Mouse (Mus musculus) intestine, postnatal 0 days (tissue): ENCODE measurements around the gene Kcnh3. TPM values are rescaled to one million over a fixed set of nuclear protein-coding genes. Genes with fewer than 3 reads are reported as not detected.
A peak's percentile ranks its signal among the peaks of the same experiment; 100 is the strongest.

ENCODE experiments used
- ATAC-seq: fragments of 200-750 bp; cut with Nextera tagmentation; 2 replicates; pipeline ENCODE4 v1.8.0; 2017; ENCODE audit warnings: mild to moderate bottlenecking, moderate TSS enrichment, moderate library complexity
- H3K27ac ChIP-seq: fragments of 300-500 bp; sonication (generic); 2 replicates; pipeline ENCODE4 v1.5.1; 2014; ENCODE audit warnings: mild to moderate bottlenecking, low read depth, low read length, moderate library complexity
- H3K27me3 ChIP-seq: fragments of 300-500 bp; sonication (generic); replicated peaks from 2 replicates; pipeline ENCODE4 v1.6.1; 2014; ENCODE audit warnings: low read length, mixed read lengths; ENCODE audit not compliant: control insufficient read depth, insufficient read depth
- H3K36me3 ChIP-seq: fragments of 300-500 bp; sonication (generic); 2 replicates; pipeline ENCODE4 v1.6.1; 2014; ENCODE audit warnings: mild to moderate bottlenecking, moderate library complexity; ENCODE audit not compliant: control insufficient read depth, insufficient read depth
- H3K4me1 ChIP-seq: fragments of 300-500 bp; sonication (generic); replicated peaks from 2 replicates; pipeline ENCODE4 v1.6.1; 2014; ENCODE audit warnings: antibody characterized with exemption, low read length, mixed read lengths; ENCODE audit not compliant: control insufficient read depth, insufficient read depth
- H3K4me2 ChIP-seq: fragments of 300-500 bp; sonication (generic); replicated peaks from 2 replicates; pipeline ENCODE4 v1.6.1; 2014; ENCODE audit warnings: low read depth, mild to moderate bottlenecking, moderate library complexity
- H3K4me3 ChIP-seq: fragments of 300-500 bp; sonication (generic); 2 replicates; pipeline ENCODE4 v1.5.1; 2014; ENCODE audit warnings: low read depth, low read length
- H3K9ac ChIP-seq: fragments of 300-500 bp; sonication (generic); 2 replicates; pipeline ENCODE4 v1.6.1; 2014; ENCODE audit warnings: mild to moderate bottlenecking, low read depth, low read length
- H3K9me3 ChIP-seq: fragments of 300-500 bp; sonication (generic); 2 replicates; pipeline ENCODE4 v1.6.1; 2016; ENCODE audit warnings: mixed run types; ENCODE audit not compliant: control insufficient read depth
- CTCF ChIP-seq: sonication (generic); IDR thresholded peaks from 2 replicates; pipeline ENCODE4 v1.5.1; 2016; ENCODE audit warnings: low read depth, mild to moderate bottlenecking, control low read depth, antibody characterized with exemption, moderate library complexity
- WGBS: fragments of 180-500 bp; shearing (Covaris S2); extraction: QIAGEN DNeasy Blood & Tissue Kit; methylation state at CpG from one replicate; pipeline ENCODE4 v1.1.7; 2014; 5-methylcytosine and 5-hydroxymethylcytosine counted together
- polyA plus RNA-seq: library from polyadenylated mRNA; unstranded; fragments of >200 nt; fragmentation: Nextera tagmentation; extraction: Ambion mirVana; gene quantifications from 2 replicates; pipeline ENCODE4 v1.2.1, GENCODE M21; 2015

Kcnh3 gene
- polyA plus RNA-seq, 1 experiment from 2014 or later: 0.48 TPM

DNA sequence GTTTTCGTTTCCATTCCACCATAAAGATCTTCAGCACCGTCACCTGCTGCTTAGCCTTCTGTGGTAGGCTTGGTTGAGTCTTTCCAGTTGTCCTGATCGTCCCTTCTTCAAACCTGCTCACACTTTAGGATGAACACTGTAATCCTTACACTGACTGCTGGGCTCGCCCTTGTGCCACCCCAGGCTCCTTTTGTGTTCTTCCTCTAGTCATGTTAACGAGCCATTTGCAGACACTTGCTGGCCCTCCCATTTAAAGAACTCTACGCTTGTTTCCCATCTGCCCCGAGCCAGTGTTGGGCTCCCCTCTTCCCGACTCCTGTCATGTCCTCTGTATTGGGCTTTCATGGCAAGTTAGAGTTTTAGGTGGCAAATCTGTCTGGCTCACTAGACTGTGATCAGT, 18.7 kb upstream of the Kcnh3 start:
- Histone ChIP-seq H3K36me3 (peaks cover 41% of the 10 kb centered on the region), H3K27me3 (no peaks in the 10 kb centered on the region), H3K9me3 (no peaks in the 10 kb centered on the region), H3K4me2 (no peak overlapping the region), H3K4me3 (no peak overlapping the region), H3K9ac (no peak overlapping the region), H3K27ac (no peak overlapping the region), H3K4me1 (no peaks in the 10 kb centered on the region)
- no peak for TF ChIP-seq CTCF
- WGBS: 86% methylated on average over 8 of the region's 8 CpGs
- ATAC-seq: no peak

GRCm38 (mm10) chr15:99213183-99213582, 11.5 kb upstream of the Kcnh3 start:
- no peak for TF ChIP-seq CTCF
- H3K36me3 ChIP-seq: peaks cover 39% of the 10 kb centered on the region
- H3K9ac ChIP-seq: no peak overlapping the region
- no peak overlapping the region for H3K4me3 ChIP-seq
- no peak overlapping the region for H3K4me2 ChIP-seq
- H3K4me1 ChIP-seq: no peaks in the 10 kb centered on the region
- no peaks in the 10 kb centered on the region for H3K9me3 ChIP-seq
- H3K27ac ChIP-seq: no peak overlapping the region
- 88% methylated on average over 10 of the region's 10 CpGs for WGBS
- H3K27me3 ChIP-seq: no peaks in the 10 kb centered on the region
- ATAC-seq: no peak

- Histone ChIP-seq H3K27ac (no peak overlapping the region), H3K27me3 (0 out of 2 replicates have a peak, but pooled peaks cover 5% of the 10 kb centered on the region), H3K4me1 (no peaks in the 10 kb centered on the region), H3K9ac (no peak overlapping the region), H3K9me3 (no peaks in the 10 kb centered on the region), H3K36me3 (peaks cover 26% of the 10 kb centered on the region), H3K4me2 (no peak overlapping the region), H3K4me3 (no peak overlapping the region)
- WGBS: 97% methylated on average over 2 of the region's 2 CpGs
- TF ChIP-seq CTCF: peak; percentile 71
- ATAC-seq: no peak
Observed at GRCm38 (mm10) chr15:99214941-99215340, 9.7 kb upstream of the Kcnh3 start.

DNA sequence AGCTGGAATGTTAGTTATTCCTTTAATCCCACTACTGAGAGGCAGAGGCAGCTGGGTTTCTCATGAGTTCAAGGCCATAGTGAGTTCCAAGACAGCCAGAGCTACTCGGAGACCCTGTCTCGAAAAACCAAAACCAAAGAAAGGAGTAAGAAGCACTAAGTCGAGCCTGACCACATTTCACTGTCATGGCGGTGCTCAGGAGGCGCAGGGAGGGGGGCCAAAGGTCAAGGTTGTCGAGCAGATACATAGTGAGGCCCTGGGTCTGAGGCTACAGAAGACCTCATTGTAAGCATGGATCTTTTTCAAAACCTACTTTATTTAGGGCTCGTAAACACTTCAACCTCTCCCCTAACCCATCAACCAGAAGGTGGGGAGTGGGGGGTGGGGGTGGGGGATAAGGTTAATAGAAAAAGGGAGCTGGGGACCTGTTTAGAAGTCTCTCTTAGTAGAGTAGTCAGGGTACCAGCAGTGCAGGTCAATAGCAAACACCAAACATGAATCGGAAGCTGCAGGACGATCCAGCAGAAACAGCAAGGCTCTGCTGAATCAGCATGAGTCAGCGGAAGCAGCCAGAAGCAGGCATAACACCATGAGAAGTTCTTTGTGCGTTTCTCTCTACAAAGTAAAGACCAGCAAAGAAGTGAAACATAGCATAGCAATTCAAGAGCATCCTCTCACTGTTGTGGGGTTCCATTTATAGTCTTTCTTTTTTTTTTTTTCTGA, 8.8 kb upstream of the Kcnh3 start:
- TF ChIP-seq CTCF: no peak
- H3K4me2 ChIP-seq: no peak overlapping the region
- H3K4me1 ChIP-seq: no peaks in the 10 kb centered on the region
- no peak overlapping the region for H3K9ac ChIP-seq
- no peak overlapping the region for H3K27ac ChIP-seq
- H3K9me3 ChIP-seq: no peaks in the 10 kb centered on the region
- no peak overlapping the region for H3K4me3 ChIP-seq
- peaks cover 14% of the 10 kb centered on the region for H3K27me3 ChIP-seq
- WGBS: 81% methylated on average over 11 of the region's 11 CpGs
- ATAC-seq: no peak
- peaks cover 20% of the 10 kb centered on the region for H3K36me3 ChIP-seq

GRCm38 (mm10) chr15:99217630-99218029, 7.0 kb upstream of the Kcnh3 start:
- ATAC-seq: no peak
- 83% methylated on average over 4 of the region's 4 CpGs for WGBS
- Histone ChIP-seq H3K4me3 (no peak overlapping the region), H3K9ac (no peak overlapping the region), H3K36me3 (peaks cover 8% of the 10 kb centered on the region; the same call in 1 of the 2 replicates), H3K9me3 (no peaks in the 10 kb centered on the region), H3K27me3 (peaks cover 31% of the 10 kb centered on the region), H3K27ac (no peak overlapping the region), H3K4me1 (no peaks in the 10 kb centered on the region), H3K4me2 (no peak overlapping the region)
- TF ChIP-seq CTCF: no peak

GRCm38 (mm10) chr15:99221315-99221952, 3.2 kb upstream of the Kcnh3 start:
- H3K9me3 ChIP-seq: no peaks in the 10 kb centered on the region
- no peak for TF ChIP-seq CTCF
- WGBS: 23% methylated on average over 8 of the region's 8 CpGs

More at GRCm38 (mm10) chr15:99221315-99221952, 3.2 kb upstream of the Kcnh3 start:
- Histone ChIP-seq H3K27ac (no peak overlapping the region), H3K4me3 (no peak overlapping the region), H3K27me3 (peaks cover 67% of the 10 kb centered on the region), H3K4me2 (no peak overlapping the region), H3K9ac (no peak overlapping the region), H3K36me3 (no peaks in the 10 kb centered on the region), H3K4me1 (peaks cover 4% of the 10 kb centered on the region; the same call in 1 of the 2 replicates)
- no peak for ATAC-seq
